Mouse (Mus musculus) testis, adult 2 months (tissue): ENCODE results near the gene 2810004N23Rik.

Source experiments
- CTCF ChIP-seq: fragments of 200-500 bp; IDR thresholded peaks from 2 replicates; pipeline ENCODE4 v1.5.1; 2012; ENCODE audit warnings: low read depth, mild to moderate bottlenecking, inconsistent platforms, low read length, moderate library complexity; ENCODE audit not compliant: control insufficient read depth, insufficient read depth, insufficient replicate concordance
- POLR2A ChIP-seq: fragments of 200-500 bp; IDR thresholded peaks from 2 replicates; pipeline ENCODE4 v1.6.1; 2012; ENCODE audit warnings: low read depth, mild to moderate bottlenecking, inconsistent platforms, low read length, moderate library complexity; ENCODE audit not compliant: control insufficient read depth

DNA sequence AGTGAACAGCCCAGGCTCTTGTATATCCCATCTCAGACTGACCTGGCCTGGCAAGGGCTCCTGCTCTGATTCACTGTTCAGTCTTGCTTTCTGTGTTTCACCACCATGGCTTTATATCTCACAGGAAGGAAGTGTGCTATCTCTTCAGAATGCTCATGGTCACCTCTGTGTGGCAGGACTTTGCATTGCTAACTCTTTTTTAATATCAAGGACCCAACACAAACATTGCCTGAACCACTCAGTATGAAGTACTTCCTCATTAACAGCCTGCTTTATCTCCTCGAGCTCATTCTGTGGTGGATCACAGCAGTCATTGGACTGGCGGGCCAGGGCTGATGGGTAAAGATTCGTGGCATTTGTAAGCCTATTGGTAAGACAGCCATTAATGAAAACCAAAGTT is 3.7 kb upstream of the 2810004N23Rik start:
- TF ChIP-seq CTCF = no peak
- TF ChIP-seq POLR2A = no peak
